Mouse (Mus musculus) spleen, postnatal 36 days (tissue): ENCODE measurements around the gene Nsun2.
A peak's percentile ranks its signal among the peaks of the same experiment; 100 is the strongest.

Source experiments
- DNase-seq, 2 experiments: peaks; one replicate each; pipeline ENCODE4 v3.0.0; 2022; ENCODE audit warnings: low spot score in 2 of 2, mixed read lengths in 1 of 2

Nsun2 gene

GRCm38 (mm10) chr13:69533405-69534333, at the start of gene Nsun2:
Gene Nsun2 (plus strand): TSS chr13:69533746.
- DNase-seq: peak; percentile 36 to 40

DNA sequence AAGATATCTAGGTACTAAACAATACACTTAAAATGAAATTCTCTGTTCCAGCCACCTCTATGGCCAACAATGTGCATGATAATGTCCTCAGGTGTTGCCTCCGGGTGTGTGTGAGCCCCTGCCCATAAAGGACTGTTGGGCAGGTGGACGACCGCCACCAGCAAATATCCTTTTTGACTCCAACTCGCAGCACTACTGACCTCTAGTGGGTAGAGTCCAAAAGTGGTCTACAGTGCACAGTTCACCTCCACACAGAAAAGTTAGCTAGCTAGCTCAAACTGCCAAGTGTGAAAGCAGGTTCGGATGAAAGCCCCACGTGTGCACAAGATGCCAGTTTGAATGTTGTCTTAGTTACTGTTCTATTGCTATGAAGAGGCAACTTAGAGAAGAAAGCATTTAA, 48.2 kb upstream of the Nsun2 start:
- DNase-seq: no peak

- no peak for DNase-seq
These were observed 47.7 kb upstream of the Nsun2 start for GRCm38 (mm10) chr13:69485833-69486232.

DNA sequence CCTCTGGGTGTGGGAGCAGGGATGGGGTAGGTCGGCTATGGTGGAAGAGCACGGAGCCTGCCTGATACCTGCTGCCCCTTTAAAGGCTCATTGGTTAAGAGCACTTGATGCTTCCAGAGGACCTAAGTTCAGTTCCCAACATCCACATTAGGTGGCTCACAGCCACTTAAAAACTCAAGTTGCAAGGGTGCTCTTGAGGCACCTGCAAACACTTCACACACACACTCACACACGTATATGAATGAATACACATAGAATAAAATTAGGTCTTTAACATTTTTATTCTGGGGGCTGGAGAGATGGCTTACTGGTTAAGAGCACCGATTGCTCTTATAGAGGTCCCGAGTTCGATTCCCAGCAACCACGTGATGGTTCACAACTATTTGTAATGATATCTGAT, 46.4 kb upstream of the Nsun2 start:
- no peak for DNase-seq

DNA sequence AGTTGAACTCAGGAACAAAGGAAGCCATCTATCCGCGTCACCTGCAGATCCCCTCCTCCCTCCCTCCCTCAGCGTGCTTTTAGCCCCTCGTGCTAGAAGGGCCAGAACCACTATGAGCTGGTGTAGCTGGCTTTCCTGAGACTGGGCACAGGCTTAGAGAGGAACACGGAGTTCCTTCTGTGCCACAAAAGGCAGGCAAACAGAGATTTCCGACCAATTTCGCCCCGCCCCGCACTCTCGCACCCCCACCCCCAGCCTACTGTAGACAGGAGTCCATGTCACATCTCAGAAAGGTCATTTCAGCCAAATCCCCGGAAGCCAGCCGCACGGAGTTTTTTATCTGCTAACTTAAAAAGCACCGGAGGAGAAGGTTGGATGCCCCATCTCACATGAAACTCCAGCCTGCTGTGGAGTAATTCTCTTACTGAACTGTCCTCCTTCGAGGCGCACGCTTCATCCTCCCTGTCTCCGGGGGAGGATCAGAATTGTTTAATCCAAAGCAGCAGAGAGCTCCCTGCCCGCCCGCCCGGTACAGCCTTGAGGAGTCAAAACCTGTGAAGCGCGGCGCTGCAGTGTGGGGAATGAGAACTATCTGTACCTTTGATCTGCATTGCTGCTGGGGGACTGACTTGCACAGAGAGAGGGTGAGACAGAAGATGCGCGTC, 45.8 kb upstream of the Nsun2 start:
- DNase-seq: no peak

- DNase-seq: no peak
These were observed 44.8 kb upstream of the Nsun2 start for GRCm38 (mm10) chr13:69488565-69489255.

GRCm38 (mm10) chr13:69489777-69490176, 43.8 kb upstream of the Nsun2 start:
- DNase-seq: no peak

GRCm38 (mm10) chr13:69492876-69493463, 40.6 kb upstream of the Nsun2 start:
- peak in 1 of 2 experiments; percentile 31 for DNase-seq

GRCm38 (mm10) chr13:69498276-69498675, 35.3 kb upstream of the Nsun2 start:
- DNase-seq: no peak

DNA sequence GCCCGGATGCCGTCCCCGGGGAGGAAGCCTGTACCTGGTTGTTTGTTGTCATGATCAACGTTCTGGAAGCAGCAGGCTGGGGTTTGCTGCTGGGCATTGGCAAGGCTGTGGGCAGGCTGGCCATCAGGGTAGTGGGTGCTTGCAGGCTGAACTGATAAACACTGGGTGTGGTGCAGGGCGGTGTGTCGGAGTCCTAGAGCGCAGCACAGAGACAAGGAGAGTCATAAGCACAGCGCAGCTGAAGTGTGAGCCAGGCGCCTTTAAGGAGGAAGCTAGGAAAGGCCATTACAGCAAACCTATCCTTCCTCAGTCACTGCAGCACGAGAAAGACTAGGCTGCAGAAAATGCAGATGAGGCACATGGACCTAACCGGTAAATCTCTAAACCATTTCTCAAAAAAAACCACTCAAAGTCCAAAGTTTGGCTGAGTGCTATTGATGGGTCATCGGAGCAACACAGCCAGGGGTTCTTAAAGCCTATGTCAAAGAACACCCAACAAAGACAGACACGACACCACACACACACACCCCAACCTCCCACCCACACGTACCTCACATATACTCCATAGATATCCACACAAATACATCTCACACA, 31.3 kb upstream of the Nsun2 start:
- peak in 1 of 2 experiments; percentile 27 for DNase-seq

DNA sequence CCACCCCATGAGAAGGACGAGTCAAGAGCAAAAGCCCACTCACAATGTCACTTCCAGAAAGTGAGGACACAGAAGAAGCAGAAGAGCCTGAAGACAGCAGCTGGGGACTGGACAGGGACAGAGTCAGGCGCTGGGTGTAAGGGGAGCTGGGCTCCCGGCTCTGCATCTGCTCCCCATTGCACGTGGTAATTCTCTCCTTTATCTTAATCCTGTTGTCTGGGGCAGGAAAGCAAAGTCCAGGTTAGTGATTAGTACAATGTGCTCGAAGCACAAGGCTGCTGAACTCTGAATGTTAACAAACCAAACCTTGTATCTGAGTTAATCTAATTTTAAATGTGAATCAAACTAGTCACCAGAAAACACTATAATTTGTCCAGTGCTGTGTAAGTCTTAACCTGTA, 30.7 kb upstream of the Nsun2 start:
- no peak for DNase-seq

DNA sequence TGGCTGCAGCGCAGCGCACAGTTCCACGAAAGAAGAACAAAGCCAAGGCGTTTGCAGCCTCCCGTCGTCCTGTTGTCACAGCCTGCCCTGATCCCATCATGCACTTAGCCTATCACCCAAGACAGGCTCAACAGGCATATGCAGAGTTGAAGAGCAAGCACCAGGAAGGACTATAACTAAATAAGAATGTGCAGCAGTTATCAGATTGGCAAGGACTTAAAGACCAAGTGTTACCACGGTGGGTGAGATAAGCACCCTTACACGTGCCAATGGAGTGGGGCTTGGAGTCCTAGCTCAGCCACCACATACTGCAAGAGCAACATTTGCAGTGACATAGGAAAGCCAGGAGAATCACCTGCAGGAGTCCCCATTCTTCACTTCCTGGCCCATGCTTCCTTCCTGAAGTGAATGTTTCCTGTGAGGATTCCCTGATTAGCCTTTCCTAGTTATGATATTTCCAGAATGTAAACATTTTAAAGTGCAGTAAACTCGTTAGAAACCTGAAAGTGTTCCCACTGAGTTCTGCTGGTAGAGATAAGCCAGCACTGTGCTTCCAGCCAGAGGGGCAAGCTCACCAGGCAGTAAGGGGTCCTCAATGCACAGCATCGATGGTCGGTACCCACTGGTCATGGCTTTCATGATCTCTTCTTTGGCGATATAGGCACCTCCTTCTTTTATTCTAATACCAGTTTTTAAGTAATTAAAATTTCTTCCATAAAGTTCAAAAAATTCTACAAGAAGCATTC, 27.0 kb upstream of the Nsun2 start:
- DNase-seq: peak; percentile 4 to 13

DNA sequence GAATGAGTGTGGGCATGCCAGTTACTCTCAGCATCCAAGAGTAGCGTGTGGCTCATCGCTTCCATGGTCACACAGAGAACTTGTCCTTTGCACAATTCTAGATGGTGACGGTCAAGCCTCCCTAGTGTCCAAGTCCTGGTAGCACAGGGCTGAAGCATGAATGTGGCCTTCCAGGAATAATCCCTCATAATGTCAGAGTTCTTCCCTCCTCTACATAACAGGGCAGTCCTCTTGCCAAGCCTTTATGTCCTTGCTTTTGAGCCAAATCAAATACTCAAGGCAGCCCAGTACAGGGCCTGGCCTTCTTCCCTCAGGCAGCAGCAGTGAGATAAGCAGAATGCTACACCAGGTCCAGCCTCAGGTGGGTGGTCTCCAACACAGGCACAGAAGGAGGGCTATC, 25.9 kb upstream of the Nsun2 start:
- DNase-seq: no peak

DNA sequence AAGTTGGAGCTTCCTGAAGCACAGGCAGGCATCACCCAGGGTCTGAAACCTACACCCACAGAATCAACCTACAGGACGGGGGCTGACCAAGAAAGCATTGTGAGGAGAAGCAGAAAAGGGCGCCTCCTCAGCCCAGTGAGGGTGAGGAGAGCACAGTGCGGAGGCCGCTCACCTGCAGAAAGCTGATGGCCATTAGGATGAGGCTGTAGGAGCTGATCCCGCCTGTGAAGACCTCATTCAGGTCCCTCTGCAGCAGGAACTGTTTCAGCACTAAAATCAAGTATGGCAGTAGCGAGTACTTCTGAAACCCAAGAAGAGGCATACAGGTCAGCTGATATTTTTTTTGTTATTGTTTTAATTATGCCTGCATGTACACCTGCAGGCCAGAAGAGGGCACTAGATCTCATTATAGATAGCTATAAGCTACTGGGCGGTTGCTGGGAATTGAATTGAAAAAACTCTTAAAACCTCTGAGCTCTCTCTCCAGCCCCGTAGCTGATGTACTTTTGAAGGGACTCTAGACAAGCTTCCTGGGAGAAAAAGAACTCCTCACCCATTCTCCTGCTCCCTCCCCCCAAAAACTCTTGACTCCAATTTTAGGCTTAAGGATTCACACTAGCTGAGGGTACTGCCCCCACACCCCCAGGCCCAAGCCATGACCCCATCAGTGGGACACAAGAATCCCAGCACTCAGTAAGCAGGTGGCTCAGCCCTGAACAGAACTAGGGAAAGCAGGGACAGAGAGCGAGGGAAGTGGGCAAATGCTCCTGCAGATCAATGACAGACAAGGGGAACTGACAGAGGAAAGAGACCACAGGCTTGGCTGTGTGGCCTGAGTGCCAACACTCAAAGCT, 23.9 kb upstream of the Nsun2 start:
- DNase-seq: peak in 1 of 2 experiments; percentile 10

- DNase-seq: no peak
These were observed 18.5 kb upstream of the Nsun2 start for GRCm38 (mm10) chr13:69515091-69515490.

GRCm38 (mm10) chr13:69517445-69517844, 16.1 kb upstream of the Nsun2 start:
- DNase-seq: no peak

GRCm38 (mm10) chr13:69519137-69519536, 14.4 kb upstream of the Nsun2 start:
- no peak for DNase-seq

- DNase-seq: no peak
These were observed 11.3 kb upstream of the Nsun2 start for GRCm38 (mm10) chr13:69522161-69522791.

DNA sequence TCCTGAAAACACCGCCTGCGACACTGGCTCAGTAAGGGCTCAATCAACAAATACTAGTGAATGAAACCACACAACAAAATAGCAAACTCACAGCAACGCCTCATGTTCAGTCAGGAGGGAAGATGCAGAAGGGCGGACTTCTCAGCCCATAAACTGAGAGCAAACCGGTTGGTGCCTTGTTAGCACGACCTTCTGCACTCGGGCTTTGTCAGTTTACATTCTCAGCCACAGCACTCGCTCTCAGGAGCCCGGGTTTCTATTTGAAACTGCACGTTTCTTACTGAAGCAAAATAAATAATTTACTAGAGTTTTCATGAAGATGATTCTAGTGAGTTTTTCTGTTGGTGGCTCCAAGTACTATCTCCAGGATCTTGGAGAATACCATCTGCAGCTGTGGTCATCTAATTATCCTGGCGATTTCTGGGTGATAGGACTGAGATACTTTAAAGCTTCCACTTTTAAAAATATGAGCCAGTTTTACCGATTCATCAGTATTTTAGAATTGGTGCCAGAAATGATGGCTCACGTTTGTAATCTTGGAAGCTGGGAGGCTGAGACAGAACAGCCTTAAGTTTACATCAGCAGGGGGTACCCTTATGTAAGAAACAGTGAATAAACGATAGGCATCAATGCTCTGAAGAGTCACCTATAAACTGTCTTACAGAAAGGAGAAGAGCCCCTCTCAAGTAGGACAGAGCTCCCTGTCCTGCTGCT, 9.9 kb upstream of the Nsun2 start:
- DNase-seq: no peak
